Mouse (Mus musculus): ENCODE measurements around the gene Abcf2. TPM values are rescaled to one million over a fixed set of nuclear protein-coding genes. Genes with fewer than 3 reads are reported as not detected.

Gene Abcf2
- polyA plus RNA-seq, 1 experiment from 2014 or later: 82.7 TPM

DNA sequence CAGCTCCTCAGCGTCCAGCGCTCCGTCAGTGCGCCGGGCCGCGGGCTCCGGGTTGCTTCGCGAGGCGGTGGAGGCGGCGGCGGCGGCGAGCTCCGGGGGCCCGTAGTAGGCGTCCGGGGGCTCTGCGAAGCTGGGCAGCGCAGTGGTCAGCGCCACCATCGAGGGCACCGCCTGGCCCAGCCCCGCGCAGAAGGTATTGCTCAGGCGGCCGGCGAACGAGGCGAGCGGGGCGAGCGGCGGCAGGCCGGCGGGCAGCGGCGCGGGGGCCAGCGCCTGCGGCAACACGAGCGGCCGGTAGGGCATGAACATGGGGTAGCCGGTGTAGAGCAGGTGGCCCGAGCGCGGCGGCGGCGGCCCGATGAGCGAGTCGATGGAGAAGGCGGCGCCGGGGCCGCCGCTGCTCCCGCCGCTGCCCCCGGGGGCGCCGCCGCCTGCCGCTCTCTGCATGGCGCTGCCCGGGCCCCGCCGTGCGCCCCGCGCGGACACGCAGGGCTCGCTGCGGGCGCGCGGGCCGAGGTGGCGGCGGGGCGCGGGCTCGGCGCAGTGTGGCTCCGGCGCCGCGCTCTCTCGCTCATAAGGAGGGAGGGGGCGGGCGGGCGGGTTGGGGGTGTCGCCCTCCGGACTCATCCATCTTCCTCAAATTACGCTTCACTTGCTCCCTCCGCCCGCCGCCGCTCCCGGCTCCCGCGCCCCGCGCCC lies 50.9 kb downstream of the Abcf2 start:
- Histone ChIP-seq H3K9ac (ENCODE audit: low read depth, low read length) (peak overlapping the region; percentile 43; the same call in 1 of the 2 replicates), H3K4me1 (ENCODE audit: control insufficient read depth, insufficient read depth, low read length) (peaks cover 14% of the 10 kb centered on the region), H3K4me3 (ENCODE audit: low read length) (peak overlapping the region; percentile 49), H3K36me3 (ENCODE audit: control insufficient read depth, insufficient read depth, low read length) (no peaks in the 10 kb centered on the region), H3K27me3 (replicated peaks; ENCODE audit: control insufficient read depth, insufficient read depth, low read length) (peaks cover 83% of the 10 kb centered on the region), H3K27ac (ENCODE audit: low read length) (no peak overlapping the region), H3K9me3 (ENCODE audit: control insufficient read depth, low read length) (no peaks in the 10 kb centered on the region), H3K4me2 (ENCODE audit: low read depth, low read length) (peak overlapping the region; percentile 90)
- 0 out of 2 replicates have a peak, but pooled peaks have one; percentile 29 for ATAC-seq
- WGBS: under 1% methylated on average over 54 of the region's 109 CpGs

DNA sequence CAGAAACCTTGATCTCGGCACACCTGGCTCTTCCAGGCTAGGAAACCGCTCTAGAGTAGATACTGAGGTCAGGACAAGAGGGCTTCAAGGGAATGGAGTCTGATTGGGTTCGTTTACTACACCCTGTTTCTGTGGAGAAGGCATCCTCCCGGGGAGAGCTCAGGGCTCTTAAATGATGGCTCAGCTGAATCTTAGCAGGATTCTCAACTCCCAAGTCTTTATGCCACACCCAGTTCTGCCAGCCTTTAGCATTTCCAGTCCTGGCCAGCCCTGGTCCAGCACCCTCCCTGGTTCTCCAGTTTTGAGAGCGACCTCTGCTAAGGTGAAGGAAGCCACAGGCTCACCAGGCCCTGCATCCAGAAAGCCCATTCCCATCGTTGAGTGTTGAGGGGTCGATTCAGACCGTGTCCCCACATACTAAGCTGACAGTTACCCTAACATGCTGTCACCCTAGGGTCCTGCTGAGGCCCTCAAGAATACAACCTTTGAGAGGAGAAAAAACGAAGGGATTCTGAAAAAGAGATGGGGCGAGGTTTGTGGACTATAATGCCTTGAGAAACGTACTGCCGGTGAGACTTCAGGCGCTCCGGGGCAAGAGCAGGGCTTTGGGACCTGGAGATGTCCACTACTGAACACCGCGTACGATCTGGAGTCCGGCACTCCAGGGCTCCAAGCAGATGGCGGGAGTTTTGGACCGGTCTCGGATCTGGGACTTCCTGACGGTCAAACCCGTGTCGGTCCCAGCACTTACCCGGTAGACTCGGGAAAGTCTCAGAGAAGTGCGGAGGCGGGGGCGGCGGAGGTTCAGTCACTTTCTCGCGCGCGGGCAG lies 51.7 kb downstream of the Abcf2 start:
- Histone ChIP-seq H3K4me2 (ENCODE audit: low read depth, low read length) (peak overlapping the region; percentile 90), H3K27me3 (replicated peaks; ENCODE audit: control insufficient read depth, insufficient read depth, low read length) (peaks cover 77% of the 10 kb centered on the region), H3K4me1 (ENCODE audit: control insufficient read depth, insufficient read depth, low read length) (peaks cover 14% of the 10 kb centered on the region), H3K4me3 (ENCODE audit: low read length) (peak overlapping the region; percentile 49), H3K9me3 (ENCODE audit: control insufficient read depth, low read length) (no peaks in the 10 kb centered on the region), H3K27ac (ENCODE audit: low read length) (no peak overlapping the region), H3K36me3 (ENCODE audit: control insufficient read depth, insufficient read depth, low read length) (no peaks in the 10 kb centered on the region), H3K9ac (ENCODE audit: low read depth, low read length) (peak overlapping the region; percentile 29; the same call in 1 of the 2 replicates)
- WGBS: 4% methylated on average over 34 of the region's 34 CpGs
- no peak for ATAC-seq

DNA sequence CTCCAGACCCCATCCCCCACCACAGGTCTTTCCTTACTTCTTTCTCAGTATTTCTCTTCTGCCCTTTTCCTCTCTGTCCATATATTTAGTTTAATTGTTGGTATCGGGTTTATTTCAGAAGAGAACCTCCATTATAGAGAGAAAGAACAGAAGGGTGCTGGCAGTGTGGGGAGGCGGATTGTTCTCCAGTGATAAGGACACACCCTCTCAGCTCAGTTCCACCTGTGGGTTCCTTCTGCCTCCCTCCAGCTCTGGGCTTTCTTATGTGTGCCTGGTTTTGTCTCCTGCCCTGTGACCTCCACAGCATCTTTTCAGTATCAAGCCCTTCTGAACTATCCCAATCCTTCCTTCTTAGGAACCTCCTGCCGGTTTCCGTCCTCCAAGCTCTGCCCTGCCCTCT lies 52.7 kb downstream of the Abcf2 start:
- no peak for ATAC-seq
- no peak overlapping the region for H3K9ac ChIP-seq (ENCODE audit: low read depth, low read length)
- H3K4me2 ChIP-seq (ENCODE audit: low read depth, low read length): no peak overlapping the region
- peaks cover 78% of the 10 kb centered on the region for H3K27me3 ChIP-seq (replicated peaks; ENCODE audit: control insufficient read depth, insufficient read depth, low read length)
- no peak overlapping the region for H3K4me3 ChIP-seq (ENCODE audit: low read length)
- no peaks in the 10 kb centered on the region for H3K9me3 ChIP-seq (ENCODE audit: control insufficient read depth, low read length)
- peaks cover 14% of the 10 kb centered on the region for H3K4me1 ChIP-seq (ENCODE audit: control insufficient read depth, insufficient read depth, low read length)
- no peaks in the 10 kb centered on the region for H3K36me3 ChIP-seq (ENCODE audit: control insufficient read depth, insufficient read depth, low read length)
- 17% methylated on average over 4 of the region's 4 CpGs for WGBS
- H3K27ac ChIP-seq (ENCODE audit: low read length): no peak overlapping the region

DNA sequence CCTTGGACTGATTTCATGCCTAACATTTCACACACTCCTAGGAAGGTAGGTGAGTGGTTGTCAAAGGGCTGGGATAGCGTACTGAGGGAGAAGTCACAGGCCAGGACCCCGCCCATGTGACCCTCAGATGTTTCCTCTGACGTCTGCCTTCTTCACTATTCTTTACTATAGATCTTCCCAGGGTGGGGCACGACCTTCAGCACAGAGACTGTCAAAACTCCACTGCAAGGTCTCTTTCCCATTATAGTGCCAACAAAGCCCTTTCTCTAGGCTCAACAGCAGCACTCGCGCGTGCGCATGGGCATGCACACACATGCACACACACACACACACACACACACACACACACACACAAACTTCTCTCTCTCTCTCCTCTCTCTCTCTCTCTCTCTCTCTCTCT lies 53.5 kb downstream of the Abcf2 start:
- Histone ChIP-seq H3K9ac (ENCODE audit: low read depth, low read length) (no peak overlapping the region), H3K4me2 (ENCODE audit: low read depth, low read length) (no peak overlapping the region), H3K36me3 (ENCODE audit: control insufficient read depth, insufficient read depth, low read length) (no peaks in the 10 kb centered on the region), H3K4me3 (ENCODE audit: low read length) (no peak overlapping the region), H3K27me3 (replicated peaks; ENCODE audit: control insufficient read depth, insufficient read depth, low read length) (peaks cover 71% of the 10 kb centered on the region), H3K9me3 (ENCODE audit: control insufficient read depth, low read length) (no peaks in the 10 kb centered on the region), H3K27ac (ENCODE audit: low read length) (no peak overlapping the region), H3K4me1 (ENCODE audit: control insufficient read depth, insufficient read depth, low read length) (peaks cover 14% of the 10 kb centered on the region)
- no peak for ATAC-seq
- 43% methylated on average over 8 of the region's 8 CpGs for WGBS

DNA sequence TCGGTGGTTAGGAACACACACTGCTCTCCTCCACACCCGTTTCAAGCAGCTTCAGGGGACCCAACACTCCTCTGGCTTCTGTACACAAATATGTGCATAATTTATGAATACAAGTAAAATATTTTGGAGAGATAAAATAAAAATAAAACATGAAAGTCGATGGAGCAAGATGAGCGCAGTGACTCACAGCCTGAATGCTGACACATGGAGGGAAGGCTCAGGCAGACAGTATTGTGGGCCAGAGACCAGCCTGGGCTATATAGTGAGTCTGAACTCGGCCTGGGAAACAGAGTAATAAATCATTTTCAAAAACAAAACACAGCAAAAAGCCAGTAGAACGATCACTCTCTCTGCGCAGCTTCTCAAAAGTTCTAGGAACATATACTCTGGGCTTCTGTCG lies 55.9 kb downstream of the Abcf2 start:
- Histone ChIP-seq H3K36me3 (ENCODE audit: control insufficient read depth, insufficient read depth, low read length) (no peaks in the 10 kb centered on the region), H3K4me1 (ENCODE audit: control insufficient read depth, insufficient read depth, low read length) (peaks cover 5% of the 10 kb centered on the region), H3K27ac (ENCODE audit: low read length) (no peak overlapping the region), H3K9me3 (ENCODE audit: control insufficient read depth, low read length) (no peaks in the 10 kb centered on the region), H3K27me3 (replicated peaks; ENCODE audit: control insufficient read depth, insufficient read depth, low read length) (peaks cover 48% of the 10 kb centered on the region), H3K4me2 (ENCODE audit: low read depth, low read length) (no peak overlapping the region), H3K9ac (ENCODE audit: low read depth, low read length) (no peak overlapping the region), H3K4me3 (ENCODE audit: low read length) (no peak overlapping the region)
- no peak for ATAC-seq
- 58% methylated on average over 8 of the region's 8 CpGs for WGBS

MicroRNAs within 50 kb of the gene (microRNA counts, 519-probe panel; counts per million panel counts)
- microRNA mmu-miR-671-3p (1,755 counts per million, percentile 27 among the panel's probes with 10 or more counts), microRNA mmu-miR-671-5p (35.7 counts per million)

Small RNA genes within 50 kb of the gene (microRNA-seq; reads per million reads assigned to microRNA genes)
- 501 reads per million, percentile 67 among the genes with 10 or more reads in this experiment for gene Mir671

Other genes with a start within 250 kb of the Abcf2 start
- 3.1 and 5.8 TPM in 2 replicates for gene Kcnh2, start 225.9 kb downstream of the Abcf2 start, polyA plus RNA-seq (2015; fragmentation: Nextera tagmentation; extraction: Ambion mirVana)
- gene Nos3, start 212.7 kb downstream of the Abcf2 start, polyA plus RNA-seq (2015; fragmentation: Nextera tagmentation; extraction: Ambion mirVana): 7.0 and 7.7 TPM in 2 replicates
- 1.7 and 2.0 TPM in 2 replicates for gene Atg9b, start 185.3 kb downstream of the Abcf2 start, polyA plus RNA-seq (2015; fragmentation: Nextera tagmentation; extraction: Ambion mirVana)
- 89.8 and 91.3 TPM in 2 replicates for gene Abcb8, start 183.8 kb downstream of the Abcf2 start, polyA plus RNA-seq (2015; fragmentation: Nextera tagmentation; extraction: Ambion mirVana)
- 0.12 and 0.57 TPM in 2 replicates for gene Asic3, start 164.1 kb downstream of the Abcf2 start, polyA plus RNA-seq (2015; fragmentation: Nextera tagmentation; extraction: Ambion mirVana)
- 37.0 and 38.1 TPM in 2 replicates for gene Cdk5, start 153.9 kb downstream of the Abcf2 start, polyA plus RNA-seq (2015; fragmentation: Nextera tagmentation; extraction: Ambion mirVana)
- gene Slc4a2, start 153.6 kb downstream of the Abcf2 start, polyA plus RNA-seq (2015; fragmentation: Nextera tagmentation; extraction: Ambion mirVana): 52.7 and 59.2 TPM in 2 replicates
- 113 and 117 TPM in 2 replicates for gene Fastk, start 132.2 kb downstream of the Abcf2 start, polyA plus RNA-seq (2015; fragmentation: Nextera tagmentation; extraction: Ambion mirVana)
- gene Tmub1, start 129.6 kb downstream of the Abcf2 start, polyA plus RNA-seq (2015; fragmentation: Nextera tagmentation; extraction: Ambion mirVana): 28.5 and 28.7 TPM in 2 replicates
- gene Agap3, start 125.3 kb downstream of the Abcf2 start, polyA plus RNA-seq (2015; fragmentation: Nextera tagmentation; extraction: Ambion mirVana): 10.2 and 10.7 TPM in 2 replicates
- gene Gbx1, start 50.3 kb downstream of the Abcf2 start, polyA plus RNA-seq (2015; fragmentation: Nextera tagmentation; extraction: Ambion mirVana): 0.04 TPM in 1 of 2 replicates, not detected in the other
- gene Asb10, start 36.5 kb downstream of the Abcf2 start, polyA plus RNA-seq (2015; fragmentation: Nextera tagmentation; extraction: Ambion mirVana): 0.16 and 0.29 TPM in 2 replicates
- gene 4931409K22Rik, start 20.7 kb downstream of the Abcf2 start, polyA plus RNA-seq (2015; fragmentation: Nextera tagmentation; extraction: Ambion mirVana): not detected in 2 replicates
- 16.3 and 18.0 TPM in 2 replicates for gene Chpf2, start 9.3 kb upstream of the Abcf2 start, polyA plus RNA-seq (2015; fragmentation: Nextera tagmentation; extraction: Ambion mirVana)
- gene Smarcd3, start 46.9 kb upstream of the Abcf2 start, polyA plus RNA-seq (2015; fragmentation: Nextera tagmentation; extraction: Ambion mirVana): 9.5 and 10.0 TPM in 2 replicates
- 26.7 and 28.1 TPM in 2 replicates for gene Nub1, start 108.1 kb upstream of the Abcf2 start, polyA plus RNA-seq (2015; fragmentation: Nextera tagmentation; extraction: Ambion mirVana)
- 6.8 and 8.4 TPM in 2 replicates for gene Wdr86, start 153.3 kb upstream of the Abcf2 start, polyA plus RNA-seq (2015; fragmentation: Nextera tagmentation; extraction: Ambion mirVana)
- 1.0 and 1.4 TPM in 2 replicates for gene Crygn, start 180.5 kb upstream of the Abcf2 start, polyA plus RNA-seq (2015; fragmentation: Nextera tagmentation; extraction: Ambion mirVana)